20 mouse cellular contexts compared by ENCODE assay signal in genomic region chr15:79962661-79963060, GRCm38 (mm10). TPM values are rescaled to one million over a fixed set of nuclear protein-coding genes. Genes with fewer than 3 reads are reported as not detected.
DNase-seq lines count a peak whose midpoint lies in the region; ATAC-seq and TF ChIP-seq lines count a peak whose summit lies in the region.
"Had no signal": no experiment of that assay in that cellular context is flagged by ENCODE, and none has a peak within 500 bp of the region (broad histone marks: within the 10 kb centered on the region; RNA-seq: fewer than 3 reads in every experiment).

No protein-coding gene starts in this region.

- WGBS in midbrain, postnatal 0 days, result 71% methylated on average over 18 of the region's 18 CpGs
- WGBS in midbrain, embryonic 15.5 days, result 65% methylated on average over 18 of the region's 18 CpGs
- 8% methylated on average over 18 of the region's 18 CpGs for WGBS in cerebellum, adult 2 months

- no peak for TF ChIP-seq CTCF in midbrain, postnatal 0 days (IDR thresholded peaks at IDR 0.05)
- no peak for TF ChIP-seq CTCF in cerebellum, adult 2 months (IDR thresholded peaks at IDR 0.05; ENCODE audit: borderline replicate concordance, insufficient read depth, low read depth, low read length)

- H3K4me2 ChIP-seq in midbrain, postnatal 0 days (ENCODE audit: low read depth, low read length, poor library complexity, severe bottlenecking), result no peak overlapping the region
- no peak overlapping the region for H3K4me2 ChIP-seq in midbrain, embryonic 15.5 days
- H3K4me2 ChIP-seq: embryonic facial prominence, embryonic 15.5 days; hindbrain, embryonic 15.5 days; limb, embryonic 15.5 days had no signal

- H3K27ac ChIP-seq in midbrain, postnatal 0 days (ENCODE audit: low read depth, low read length), result no peak overlapping the region
- H3K27ac ChIP-seq in midbrain, embryonic 15.5 days, result no peak overlapping the region
- H3K27ac ChIP-seq in cerebellum, adult 2 months (ENCODE audit: insufficient read depth, low read length), result no peak overlapping the region
- H3K27ac ChIP-seq: embryonic facial prominence, embryonic 15.5 days; heart, embryonic 10.5 days; hindbrain, embryonic 15.5 days; kidney, postnatal 0 days; limb, embryonic 15.5 days had no signal

- H3K9ac ChIP-seq in midbrain, postnatal 0 days (replicated peaks; ENCODE audit: low read length, poor library complexity, severe bottlenecking), result no peak overlapping the region
- no peak overlapping the region for H3K9ac ChIP-seq in midbrain, embryonic 15.5 days
- H3K9ac ChIP-seq: embryonic facial prominence, embryonic 15.5 days; hindbrain, embryonic 15.5 days; limb, embryonic 15.5 days had no signal

- no peak overlapping the region for H3K4me3 ChIP-seq in midbrain, postnatal 0 days (ENCODE audit: low read depth, low read length)
- no peak overlapping the region for H3K4me3 ChIP-seq in midbrain, embryonic 15.5 days
- H3K4me3 ChIP-seq in cerebellum, adult 2 months (replicated peaks; ENCODE audit: insufficient read depth, low read depth, low read length), result no peak overlapping the region
- H3K4me3 ChIP-seq: embryonic facial prominence, embryonic 15.5 days; heart, embryonic 10.5 days; hindbrain, embryonic 15.5 days; limb, embryonic 15.5 days had no signal

- H3K9me3 ChIP-seq in midbrain, postnatal 0 days (ENCODE audit: low read length), result peaks cover 6% of the 10 kb centered on the region; the same call in 1 of the 2 replicates
- H3K9me3 ChIP-seq in midbrain, embryonic 15.5 days, result no peaks in the 10 kb centered on the region
- H3K9me3 ChIP-seq: embryonic facial prominence, embryonic 15.5 days; heart, embryonic 10.5 days; hindbrain, embryonic 15.5 days; limb, embryonic 15.5 days had no signal

- no peaks in the 10 kb centered on the region for H3K4me1 ChIP-seq in midbrain, postnatal 0 days (ENCODE audit: insufficient read depth, low read length)
- no peaks in the 10 kb centered on the region for H3K4me1 ChIP-seq in midbrain, embryonic 15.5 days
- peaks cover 6% of the 10 kb centered on the region for H3K4me1 ChIP-seq in cerebellum, adult 2 months (ENCODE audit: control insufficient read depth, insufficient read depth, low read length)
- H3K4me1 ChIP-seq: hindbrain, embryonic 15.5 days had no signal

- H3K27me3 ChIP-seq in midbrain, postnatal 0 days (ENCODE audit: insufficient read depth, low read length), result no peaks in the 10 kb centered on the region; the same call in 1 of the 2 replicates
- H3K27me3 ChIP-seq in midbrain, embryonic 15.5 days (replicated peaks), result no peaks in the 10 kb centered on the region
- H3K27me3 ChIP-seq in cerebellum, adult 2 months (ENCODE audit: control insufficient read depth, insufficient read depth, low read length), result no peaks in the 10 kb centered on the region
- H3K27me3 ChIP-seq: embryonic facial prominence, embryonic 15.5 days; hindbrain, embryonic 15.5 days; limb, embryonic 15.5 days had no signal

- TF ChIP-seq POLR2A in cerebellum, adult 2 months (IDR thresholded peaks at IDR 0.05; ENCODE audit: borderline replicate concordance, insufficient read depth, low read length), result no peak

- DNase-seq in cerebellum, postnatal 4 days (ENCODE audit: low spot score in 2 of 2), result no peak
- DNase-seq in midbrain, postnatal 0 days (ENCODE audit: low spot score), result peak; percentile 49
- peak; percentile 78 to 85 for DNase-seq in cerebellum, adult 2 months
- DNase-seq in right cerebral cortex, postnatal 14 days, result peak; percentile 62
- DNase-seq in kidney, postnatal 25 days, result no peak
- no peak for DNase-seq in kidney, adult 8-10 months
- DNase-seq: adrenal gland, postnatal 14 days; embryo, embryonic 11 days; gastrocnemius, postnatal 36 days; heart, postnatal 10 days; layer of hippocampus, adult 9-11 months; lung, postnatal 14 days had no signal

- no peaks in the 10 kb centered on the region for H3K36me3 ChIP-seq in midbrain, postnatal 0 days (ENCODE audit: insufficient read depth, low read length)
- H3K36me3 ChIP-seq in midbrain, embryonic 15.5 days (replicated peaks), result no peaks in the 10 kb centered on the region
- H3K36me3 ChIP-seq: embryonic facial prominence, embryonic 15.5 days; heart, embryonic 10.5 days; hindbrain, embryonic 15.5 days; limb, embryonic 15.5 days had no signal

- ATAC-seq in cerebellum, adult (ENCODE audit: insufficient number of reproducible peaks, low FRiP score, low TSS enrichment), result peak; percentile 84
- no peak for ATAC-seq in midbrain, postnatal 0 days (ENCODE audit: low FRiP score)
- ATAC-seq in midbrain, embryonic 15.5 days (replicated peaks), result no peak
- ATAC-seq: intestine, postnatal 0 days had no signal

RNA-seq across cellular contexts. Expression of gene Cbx7, which starts 8.3 kb away (rescaled TPM):
- 7.7 and 14.9 TPM in 2 replicates for total RNA-seq in midbrain, postnatal 0 days (2014; rRNA removed)
- 3.4 and 3.5 TPM in 2 replicates for polyA plus RNA-seq in midbrain, postnatal 0 days (2015; fragmentation: Nextera tagmentation; extraction: Ambion mirVana)
- polyA plus RNA-seq in midbrain, embryonic 15.5 days (2015; fragmentation: Nextera tagmentation; extraction: Ambion mirVana), result 4.7 and 5.8 TPM in 2 replicates
- polyA plus RNA-seq in cerebellum, adult 2 months (2012; rRNA removed), result 89.6 and 96.3 TPM in 2 replicates

RNA-seq across cellular contexts. Expression of gene Pdgfb, which starts 52.1 kb away (rescaled TPM):
- total RNA-seq in midbrain, postnatal 0 days (2014; rRNA removed), result 20.5 and 24.4 TPM in 2 replicates
- polyA plus RNA-seq in midbrain, postnatal 0 days (2015; fragmentation: Nextera tagmentation; extraction: Ambion mirVana), result 8.7 and 9.2 TPM in 2 replicates
- polyA plus RNA-seq in midbrain, embryonic 15.5 days (2015; fragmentation: Nextera tagmentation; extraction: Ambion mirVana), result 4.4 and 4.8 TPM in 2 replicates
- 15.4 and 16.0 TPM in 2 replicates for polyA plus RNA-seq in cerebellum, adult 2 months (2012; rRNA removed)

Comparison
In these comparisons a context has a peak if more than half of its experiments do, and no peak if none do; other contexts are left out.
1. DNase-seq: peak in midbrain, postnatal 0 days (single experiment), cerebellum, adult 2 months (2 of 2) and right cerebral cortex, postnatal 14 days (single experiment); none in cerebellum, postnatal 4 days (0 of 2), kidney, postnatal 25 days (0 of 2) and kidney, adult 8-10 months (0 of 2).
2. RNA of gene Cbx7, which starts 8.3 kb away (polyA plus RNA-seq): 89.6 to 96.3 TPM in cerebellum, adult 2 months; 4.7 to 5.8 TPM in midbrain, embryonic 15.5 days and 3.4 to 3.5 TPM in midbrain, postnatal 0 days; every median in the first group is over 10 times any median in the second.